Mouse (Mus musculus): ENCODE measurements around the gene Matn1. TPM values are rescaled to one million over a fixed set of nuclear protein-coding genes. Genes with fewer than 3 reads are reported as not detected.

The Matn1 gene
- polyA plus RNA-seq, 1 experiment from 2014 or later: 4.2 TPM

GRCm38 (mm10) chr4:130919750-130920356, 24.3 kb upstream of the Matn1 start:
- no peak overlapping the region for H3K9ac ChIP-seq
- no peak overlapping the region for H3K4me3 ChIP-seq
- no peak overlapping the region for H3K27ac ChIP-seq (replicated peaks)
- peaks cover 24% of the 10 kb centered on the region for H3K4me1 ChIP-seq (replicated peaks)
- H3K27me3 ChIP-seq: no peaks in the 10 kb centered on the region
- no peaks in the 10 kb centered on the region for H3K36me3 ChIP-seq
- no peak overlapping the region for H3K4me2 ChIP-seq
- WGBS: 70% methylated on average over 9 of the region's 9 CpGs
- ATAC-seq (ENCODE audit: low read depth): 0 out of 2 replicates have a peak, but pooled peaks have one; percentile 26
- H3K9me3 ChIP-seq: no peaks in the 10 kb centered on the region

GRCm38 (mm10) chr4:130920951-130921693, 23.1 kb upstream of the Matn1 start:
- 41% methylated on average over 12 of the region's 12 CpGs for WGBS
- ATAC-seq (ENCODE audit: low read depth): peak; percentile 71; the same call in 1 of the 2 replicates
- Histone ChIP-seq H3K27ac (replicated peaks) (no peak overlapping the region), H3K9ac (no peak overlapping the region), H3K4me1 (replicated peaks) (peaks cover 24% of the 10 kb centered on the region), H3K9me3 (no peaks in the 10 kb centered on the region), H3K4me2 (no peak overlapping the region), H3K36me3 (no peaks in the 10 kb centered on the region), H3K27me3 (no peaks in the 10 kb centered on the region), H3K4me3 (no peak overlapping the region)

- Histone ChIP-seq H3K27me3 (no peaks in the 10 kb centered on the region), H3K27ac (replicated peaks) (no peak overlapping the region), H3K4me2 (no peak overlapping the region), H3K9ac (no peak overlapping the region), H3K36me3 (no peaks in the 10 kb centered on the region), H3K4me1 (replicated peaks) (peaks cover 24% of the 10 kb centered on the region), H3K9me3 (no peaks in the 10 kb centered on the region), H3K4me3 (no peak overlapping the region)
- WGBS: 79% methylated on average over 10 of the region's 10 CpGs
- ATAC-seq (ENCODE audit: low read depth): no peak
Observed at GRCm38 (mm10) chr4:130921986-130922385, 22.2 kb upstream of the Matn1 start.

GRCm38 (mm10) chr4:130926274-130926673, 17.9 kb upstream of the Matn1 start:
- Histone ChIP-seq H3K9ac (no peak overlapping the region), H3K27me3 (no peaks in the 10 kb centered on the region), H3K4me2 (no peak overlapping the region), H3K27ac (replicated peaks) (no peak overlapping the region), H3K9me3 (no peaks in the 10 kb centered on the region), H3K4me3 (no peak overlapping the region), H3K36me3 (no peaks in the 10 kb centered on the region), H3K4me1 (replicated peaks) (peaks cover 3% of the 10 kb centered on the region)
- no peak for ATAC-seq (ENCODE audit: low read depth)
- 59% methylated on average over 6 of the region's 6 CpGs for WGBS

GRCm38 (mm10) chr4:130927821-130928220, 16.4 kb upstream of the Matn1 start:
- Histone ChIP-seq H3K4me1 (replicated peaks) (no peaks in the 10 kb centered on the region), H3K27ac (replicated peaks) (no peak overlapping the region), H3K9me3 (no peaks in the 10 kb centered on the region), H3K4me3 (no peak overlapping the region), H3K27me3 (no peaks in the 10 kb centered on the region), H3K9ac (no peak overlapping the region), H3K36me3 (no peaks in the 10 kb centered on the region), H3K4me2 (no peak overlapping the region)
- 90% methylated on average over 12 of the region's 12 CpGs for WGBS
- no peak for ATAC-seq (ENCODE audit: low read depth)

- H3K27ac ChIP-seq (replicated peaks): no peak overlapping the region
- H3K27me3 ChIP-seq: peaks cover 20% of the 10 kb centered on the region; the same call in 1 of the 2 replicates
- no peak overlapping the region for H3K4me2 ChIP-seq
- H3K9me3 ChIP-seq: no peaks in the 10 kb centered on the region
- WGBS: 67% methylated on average over 14 of the region's 14 CpGs
- 0 out of 2 replicates have a peak, but pooled peaks cover 5% of the 10 kb centered on the region for H3K4me1 ChIP-seq (replicated peaks)
- no peak for ATAC-seq (ENCODE audit: low read depth)
- no peak overlapping the region for H3K9ac ChIP-seq
- no peaks in the 10 kb centered on the region for H3K36me3 ChIP-seq
- H3K4me3 ChIP-seq: no peak overlapping the region
Observed at GRCm38 (mm10) chr4:130942644-130943043, 1.5 kb upstream of the Matn1 start.

- no peak for ATAC-seq (ENCODE audit: low read depth)
- 76% methylated on average over 7 of the region's 7 CpGs for WGBS
Observed at GRCm38 (mm10) chr4:130944779-130945178, 594 bp downstream of the Matn1 start.

GRCm38 (mm10) chr4:130947094-130947647, 3.0 kb downstream of the Matn1 start:
- Histone ChIP-seq H3K4me2 (no peak overlapping the region), H3K4me3 (no peak overlapping the region), H3K4me1 (replicated peaks) (0 out of 2 replicates have a peak, but pooled peaks cover 5% of the 10 kb centered on the region), H3K9ac (no peak overlapping the region), H3K27me3 (peaks cover 20% of the 10 kb centered on the region), H3K27ac (replicated peaks) (no peak overlapping the region), H3K36me3 (no peaks in the 10 kb centered on the region), H3K9me3 (no peaks in the 10 kb centered on the region)
- ATAC-seq (ENCODE audit: low read depth): peak; percentile 65; the same call in 1 of the 2 replicates
- WGBS: 13% methylated on average over 13 of the region's 13 CpGs

More at GRCm38 (mm10) chr4:130944779-130945178, 594 bp downstream of the Matn1 start:
- no peak overlapping the region for H3K27ac ChIP-seq (replicated peaks)
- no peaks in the 10 kb centered on the region for H3K9me3 ChIP-seq
- H3K9ac ChIP-seq: 0 out of 2 replicates have a peak overlapping the region, but pooled peaks have one; percentile 3
- 0 out of 2 replicates have a peak, but pooled peaks cover 5% of the 10 kb centered on the region for H3K4me1 ChIP-seq (replicated peaks)
- no peaks in the 10 kb centered on the region for H3K36me3 ChIP-seq
- no peak overlapping the region for H3K4me2 ChIP-seq
- no peak overlapping the region for H3K4me3 ChIP-seq
- H3K27me3 ChIP-seq: peaks cover 20% of the 10 kb centered on the region; the same call in 1 of the 2 replicates

- no peak overlapping the region for H3K27ac ChIP-seq (replicated peaks)
- H3K4me1 ChIP-seq (replicated peaks): 0 out of 2 replicates have a peak, but pooled peaks cover 5% of the 10 kb centered on the region
- WGBS: 85% methylated on average over 35 of the region's 35 CpGs
- peaks cover 19% of the 10 kb centered on the region for H3K27me3 ChIP-seq
- ATAC-seq (ENCODE audit: low read depth): no peak
- H3K4me3 ChIP-seq: no peak overlapping the region
- no peaks in the 10 kb centered on the region for H3K36me3 ChIP-seq
- H3K9ac ChIP-seq: no peak overlapping the region
- H3K4me2 ChIP-seq: no peak overlapping the region
- H3K9me3 ChIP-seq: no peaks in the 10 kb centered on the region
Observed at GRCm38 (mm10) chr4:130949821-130950384, 5.7 kb downstream of the Matn1 start.

- H3K4me2 ChIP-seq: no peak overlapping the region
- WGBS: 51% methylated on average over 17 of the region's 17 CpGs
- no peak overlapping the region for H3K4me3 ChIP-seq
- H3K27ac ChIP-seq (replicated peaks): no peak overlapping the region
- H3K4me1 ChIP-seq (replicated peaks): no peaks in the 10 kb centered on the region
- ATAC-seq (ENCODE audit: low read depth): no peak
- no peaks in the 10 kb centered on the region for H3K9me3 ChIP-seq
- H3K27me3 ChIP-seq: peaks cover 8% of the 10 kb centered on the region; the same call in 1 of the 2 replicates
- no peak overlapping the region for H3K9ac ChIP-seq
- no peaks in the 10 kb centered on the region for H3K36me3 ChIP-seq
Observed at GRCm38 (mm10) chr4:130952531-130952930, 8.3 kb downstream of the Matn1 start.

- ATAC-seq (ENCODE audit: low read depth): no peak
- Histone ChIP-seq H3K9me3 (no peaks in the 10 kb centered on the region), H3K9ac (no peak overlapping the region), H3K27ac (replicated peaks) (no peak overlapping the region), H3K36me3 (no peaks in the 10 kb centered on the region), H3K4me2 (no peak overlapping the region), H3K4me3 (no peak overlapping the region), H3K4me1 (replicated peaks) (no peaks in the 10 kb centered on the region), H3K27me3 (peaks cover 8% of the 10 kb centered on the region; the same call in 1 of the 2 replicates)
- WGBS: 55% methylated on average over 10 of the region's 10 CpGs
Observed at GRCm38 (mm10) chr4:130957156-130957555, 13.0 kb downstream of the Matn1 start.

- H3K4me3 ChIP-seq: no peak overlapping the region
- H3K27ac ChIP-seq (replicated peaks): no peak overlapping the region
- H3K9me3 ChIP-seq: no peaks in the 10 kb centered on the region
- H3K9ac ChIP-seq: no peak overlapping the region
- no peaks in the 10 kb centered on the region for H3K36me3 ChIP-seq
- ATAC-seq (ENCODE audit: low read depth): no peak
- no peaks in the 10 kb centered on the region for H3K4me1 ChIP-seq (replicated peaks)
- WGBS: 74% methylated on average over 5 of the region's 5 CpGs
- H3K27me3 ChIP-seq: peaks cover 8% of the 10 kb centered on the region; the same call in 1 of the 2 replicates
- H3K4me2 ChIP-seq: no peak overlapping the region
Observed at GRCm38 (mm10) chr4:130958812-130959211, 14.6 kb downstream of the Matn1 start.
